Mouse (Mus musculus): Measurements from ENCODE around the gene Peg3.

DNA sequence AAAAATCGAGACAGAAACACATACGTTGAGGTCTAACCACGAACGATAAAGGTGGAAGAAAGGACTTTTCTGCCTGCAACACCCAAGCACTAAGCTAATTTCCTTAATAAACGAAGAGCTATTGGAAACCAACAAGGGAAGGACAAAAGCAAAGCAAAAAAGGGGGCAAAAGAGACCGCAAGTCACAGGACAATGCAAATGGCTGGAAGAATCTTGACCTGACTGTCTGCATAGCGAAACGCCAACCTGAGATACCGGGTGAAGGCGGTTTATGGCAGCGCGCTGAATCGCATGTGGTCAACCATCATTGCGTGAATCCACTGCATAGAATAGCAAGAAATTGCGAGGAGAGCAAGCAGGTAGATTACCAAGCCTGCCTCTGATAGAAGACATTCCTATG, 570 bp upstream of the Peg3 start:
- TF ChIP-seq POLR2A (IDR thresholded peaks at IDR 0.05; ENCODE audit: extremely low read depth, insufficient read depth, low read length) (no peak), CTCF (IDR thresholded peaks at IDR 0.05; ENCODE audit: extremely low read depth, insufficient read depth, low read length) (no peak)

Measured in cortical plate, adult 2 months (tissue).